Mouse (Mus musculus) cerebellum, adult 2 months (tissue): ENCODE measurements at regions not wholly inside any gene's neighbourhood (a gene's known extent, or its start where the extent isn't known, plus 50 kb on each side); places are given as distances from the start of the nearest gene placed in this dataset.
"Not testable (repeated sequence)": the region's sequence is repeated elsewhere in the genome, so short reads cannot be mapped to it uniquely, and the experiment has no call there.

Experiments used
- DNase-seq, 2 experiments: peaks; one replicate each; pipeline ENCODE4 v3.0.0; 2021
- H3K27ac ChIP-seq: fragments of 200-500 bp; 2 replicates; pipeline ENCODE4 v1.5.1; 2012; ENCODE audit warnings: low read length, control low read depth, inconsistent platforms; ENCODE audit not compliant: insufficient read depth
- H3K27me3 ChIP-seq: fragments of 200-500 bp; 2 replicates; pipeline ENCODE4 v1.6.1; 2012; ENCODE audit warnings: inconsistent platforms, mild to moderate bottlenecking, low read length, moderate library complexity; ENCODE audit not compliant: control insufficient read depth, insufficient read depth
- H3K4me1 ChIP-seq: fragments of 200-500 bp; 2 replicates; pipeline ENCODE4 v1.6.1; 2011; ENCODE audit warnings: low read length; ENCODE audit not compliant: control insufficient read depth, insufficient read depth
- H3K4me3 ChIP-seq: fragments of 200-500 bp; replicated peaks from 2 replicates; pipeline ENCODE3; 2011; ENCODE audit warnings: mild to moderate bottlenecking, low read depth, low read length, control low read depth; ENCODE audit not compliant: insufficient read depth
- CTCF ChIP-seq: fragments of 200-500 bp; IDR thresholded peaks from 2 replicates; pipeline ENCODE4 v1.5.1; 2011; ENCODE audit warnings: low read depth, mild to moderate bottlenecking, control low read depth, low read length, moderate library complexity, borderline replicate concordance; ENCODE audit not compliant: insufficient read depth
- POLR2A ChIP-seq: fragments of 200-500 bp; IDR thresholded peaks from 2 replicates; pipeline ENCODE4 v1.6.1; 2011; ENCODE audit warnings: low read length, control low read depth, borderline replicate concordance; ENCODE audit not compliant: insufficient read depth
- WGBS: fragments of 180-500 bp; shearing (Covaris S2); methylation state at CpG from one replicate; pipeline ENCODE4 v1.1.7; 2018; 5-methylcytosine and 5-hydroxymethylcytosine counted together

DNA sequence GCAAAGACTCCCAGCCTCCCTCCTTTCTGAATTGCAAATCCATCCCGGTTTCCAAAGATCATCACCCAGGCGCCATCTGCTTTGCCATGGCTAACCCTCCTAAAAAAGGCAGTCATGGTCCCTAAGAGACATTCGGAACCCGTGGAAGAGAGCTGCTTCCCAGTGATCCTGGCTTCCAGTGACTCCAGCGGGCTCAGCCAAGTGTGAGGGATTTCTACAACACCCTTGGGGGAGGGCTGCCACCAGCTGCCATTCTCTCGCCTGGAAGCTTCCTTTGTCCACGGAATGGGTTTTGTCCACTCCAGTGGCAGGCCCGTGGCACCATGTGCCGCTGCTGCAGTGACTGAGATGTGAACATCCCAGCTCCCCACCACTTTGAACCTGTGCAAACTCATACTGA is 64.7 kb upstream of the Top1 start:
- Histone ChIP-seq H3K27me3 (peaks cover 3% of the 10 kb centered on the region; the same call in 1 of the 2 replicates), H3K4me3 (no peak overlapping the region), H3K4me1 (no peaks in the 10 kb centered on the region), H3K27ac (no peak overlapping the region)
- whole genome bisulfite sequencing: 4% methylated on average over 9 of the region's 9 CpGs
- no peak for TF ChIP-seq CTCF
- TF ChIP-seq POLR2A: no peak
- no peak for DNase-seq

- WGBS: 97% methylated on average over 19 of the region's 19 CpGs
- H3K27me3 ChIP-seq, H3K4me1 ChIP-seq, DNase-seq, H3K27ac ChIP-seq, H3K4me3 ChIP-seq: not testable (repeated sequence)
These were observed 62.7 kb upstream of the Top1 start for GRCm38 (mm10) chr2:160583034-160583433.

DNA sequence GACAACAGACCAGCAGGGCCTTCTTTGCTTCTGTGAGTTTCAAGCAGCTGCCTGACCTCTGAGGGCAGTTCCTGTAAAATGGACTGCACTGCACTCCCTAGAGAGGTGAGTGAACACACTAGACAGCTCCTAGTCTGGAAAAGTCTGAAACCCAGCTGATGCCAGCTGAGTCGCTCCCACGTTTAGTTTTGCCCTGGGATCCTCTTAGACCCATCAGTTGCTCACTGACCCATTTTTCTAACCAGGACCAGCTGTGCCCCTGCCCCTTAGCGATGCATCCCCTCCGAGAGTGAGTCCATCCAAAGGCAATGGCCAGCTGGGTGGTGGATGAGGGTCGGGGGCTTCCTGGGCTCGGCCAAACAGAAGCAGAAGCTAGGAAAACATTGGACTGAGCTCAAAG is 62.2 kb upstream of the Top1 start:
- Histone ChIP-seq H3K4me3 (no peak overlapping the region), H3K4me1 (no peaks in the 10 kb centered on the region), H3K27me3 (peaks cover 3% of the 10 kb centered on the region; the same call in 1 of the 2 replicates), H3K27ac (no peak overlapping the region)
- TF ChIP-seq CTCF (no peak), POLR2A (no peak)
- 20% methylated on average over 6 of the region's 6 CpGs for WGBS
- no peak for DNase-seq

GRCm38 (mm10) chr2:160584568-160584967 is 61.1 kb upstream of the Top1 start:
- no peak overlapping the region for H3K4me3 ChIP-seq
- peaks cover 3% of the 10 kb centered on the region; the same call in 1 of the 2 replicates for H3K27me3 ChIP-seq
- no peak overlapping the region for H3K27ac ChIP-seq
- TF ChIP-seq CTCF: no peak
- TF ChIP-seq POLR2A: no peak
- H3K4me1 ChIP-seq: no peaks in the 10 kb centered on the region
- no peak for DNase-seq
- WGBS: 17% methylated on average over 9 of the region's 9 CpGs

- peaks cover 3% of the 10 kb centered on the region; the same call in 1 of the 2 replicates for H3K27me3 ChIP-seq
- WGBS: 83% methylated on average over 9 of the region's 9 CpGs
- no peaks in the 10 kb centered on the region for H3K4me1 ChIP-seq
- no peak overlapping the region for H3K4me3 ChIP-seq
- DNase-seq: no peak
- H3K27ac ChIP-seq: no peak overlapping the region
- no peak for TF ChIP-seq POLR2A
- no peak for TF ChIP-seq CTCF
These were observed 58.5 kb upstream of the Top1 start for GRCm38 (mm10) chr2:160587015-160587835.

DNA sequence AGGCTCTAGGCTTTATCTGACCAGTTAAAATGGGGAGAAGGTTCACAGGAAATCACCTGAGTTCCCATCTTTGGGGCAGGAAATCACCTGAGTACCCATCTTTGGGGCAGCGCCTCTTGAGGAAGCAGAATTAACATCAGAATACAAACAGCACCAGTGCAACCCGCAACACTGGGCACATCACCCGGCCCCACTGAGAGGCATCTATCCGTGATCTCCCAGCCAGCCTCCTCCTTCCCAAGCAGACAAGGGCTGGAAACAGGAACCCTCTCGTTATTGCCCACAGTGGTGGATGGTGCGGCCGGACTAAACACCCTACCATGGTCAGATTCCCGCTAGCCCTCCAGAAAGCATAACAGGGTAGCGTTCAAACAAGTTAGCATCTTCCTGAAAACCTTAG is 57.3 kb upstream of the Top1 start:
- Histone ChIP-seq H3K27me3 (peaks cover 3% of the 10 kb centered on the region; the same call in 1 of the 2 replicates), H3K4me1 (no peaks in the 10 kb centered on the region), H3K4me3 (no peak overlapping the region), H3K27ac (no peak overlapping the region)
- WGBS: 93% methylated on average over 9 of the region's 9 CpGs
- no peak for DNase-seq
- TF ChIP-seq CTCF: no peak
- TF ChIP-seq POLR2A: no peak

GRCm38 (mm10) chr2:160590209-160590910 is 55.3 kb upstream of the Top1 start:
- no peak overlapping the region for H3K4me3 ChIP-seq
- H3K27ac ChIP-seq: no peak overlapping the region
- no peak for TF ChIP-seq POLR2A
- no peak for TF ChIP-seq CTCF
- H3K4me1 ChIP-seq: no peaks in the 10 kb centered on the region
- no peak for DNase-seq
- H3K27me3 ChIP-seq: no peaks in the 10 kb centered on the region; the same call in 1 of the 2 replicates
- WGBS: 5% methylated on average over 13 of the region's 13 CpGs
